Mouse (Mus musculus): ENCODE results near the gene Neurog3.

GRCm38 (mm10) chr10:62099749-62100403 lies 33.0 kb upstream of the Neurog3 start:
- TF ChIP-seq CTCF (IDR thresholded peaks at IDR 0.05; ENCODE audit: insufficient read depth, low read length) (no peak), POLR2A (IDR thresholded peaks at IDR 0.05; ENCODE audit: borderline replicate concordance, extremely low read depth, low read depth, low read length) (no peak)
